Mouse (Mus musculus) hindbrain, embryonic 15.5 days (tissue): Measurements from ENCODE around the gene Adm. TPM values are rescaled to one million over a fixed set of nuclear protein-coding genes. Genes with fewer than 3 reads are reported as not detected.
A peak's percentile ranks its signal among the peaks of the same experiment; 100 is the strongest.

Source experiments
- ATAC-seq: fragments of 200-750 bp; cut with Nextera tagmentation; 2 replicates; pipeline ENCODE4 v1.8.0; 2017; ENCODE audit warnings: low read depth, moderate number of reproducible peaks, moderate TSS enrichment; ENCODE audit not compliant: low FRiP score
- H3K27ac ChIP-seq: fragments of 300-500 bp; sonication (generic); replicated peaks from 2 replicates; pipeline ENCODE4 v1.5.1; 2015; ENCODE audit warnings: mild to moderate bottlenecking, inconsistent platforms
- H3K27me3 ChIP-seq: fragments of 300-500 bp; sonication (generic); 2 replicates; pipeline ENCODE4 v1.6.1; 2015; ENCODE audit warnings: control low read depth, inconsistent platforms
- H3K36me3 ChIP-seq: fragments of 300-500 bp; sonication (generic); 2 replicates; pipeline ENCODE4 v1.6.1; 2015; ENCODE audit warnings: control low read depth, inconsistent platforms
- H3K4me1 ChIP-seq: fragments of 300-500 bp; sonication (generic); replicated peaks from 2 replicates; pipeline ENCODE4 v1.6.1; 2015; ENCODE audit warnings: control low read depth, inconsistent platforms
- H3K4me2 ChIP-seq: fragments of 300-500 bp; sonication (generic); 2 replicates; pipeline ENCODE4 v1.6.1; 2015; ENCODE audit warnings: moderate library complexity, mild to moderate bottlenecking, inconsistent platforms
- H3K4me3 ChIP-seq: fragments of 300-500 bp; sonication (generic); 2 replicates; pipeline ENCODE4 v1.5.1; 2015; ENCODE audit warnings: mild to moderate bottlenecking, inconsistent platforms
- H3K9ac ChIP-seq: fragments of 300-500 bp; sonication (generic); 2 replicates; pipeline ENCODE4 v1.6.1; 2015; ENCODE audit warnings: inconsistent platforms
- H3K9me3 ChIP-seq: fragments of 300-500 bp; sonication (generic); 2 replicates; pipeline ENCODE4 v1.6.1; 2016; ENCODE audit warnings: control low read depth, inconsistent platforms
- WGBS: fragments of 180-500 bp; shearing (Covaris S2); methylation state at CpG from one replicate; pipeline ENCODE4 v1.1.7; 2015; 5-methylcytosine and 5-hydroxymethylcytosine counted together
- polyA plus RNA-seq: library from polyadenylated mRNA; unstranded; fragments of >200 nt; fragmentation: Nextera tagmentation; extraction: Ambion mirVana; gene quantifications from 2 replicates; pipeline ENCODE4 v1.2.1, GENCODE M21; 2015

Adm gene
- polyA plus RNA-seq, 1 experiment from 2014 or later, result 4.0 TPM

DNA sequence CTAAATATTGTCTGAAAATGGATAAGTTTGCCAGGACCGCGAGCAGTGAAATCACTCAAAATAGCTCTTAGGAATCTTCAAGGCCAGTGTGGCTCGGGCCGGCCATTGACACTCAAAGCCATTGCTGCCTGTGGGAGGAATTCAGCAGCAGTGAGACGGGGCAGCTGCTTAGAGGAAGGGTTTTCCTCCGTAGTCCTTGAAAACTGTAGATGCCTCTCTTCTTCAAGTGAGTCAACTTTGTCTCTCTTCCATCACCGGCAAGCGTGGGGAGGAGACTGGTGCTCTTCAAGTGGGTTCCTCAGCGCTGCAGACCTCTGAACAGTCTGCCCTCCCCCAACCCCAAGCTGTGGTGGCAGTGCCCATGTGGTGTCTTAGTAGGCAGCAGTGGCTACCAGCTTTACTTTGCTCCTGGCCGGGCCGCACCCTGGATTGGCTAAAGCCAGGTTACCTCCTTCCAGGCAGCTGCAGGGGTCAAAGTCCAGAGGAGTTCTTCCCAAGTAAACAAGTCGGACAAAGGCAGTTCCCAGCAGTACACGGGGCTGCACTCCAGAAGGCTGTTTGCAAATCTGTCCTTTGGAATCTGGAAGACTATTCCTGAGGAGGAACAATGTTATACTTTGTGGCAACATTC lies 21.1 kb downstream of the Adm start:
- WGBS, result 85% methylated on average over 13 of the region's 13 CpGs
- no peaks in the 10 kb centered on the region for H3K4me1 ChIP-seq
- no peak for ATAC-seq

GRCm38 (mm10) chr7:110649133-110649987 lies 21.9 kb downstream of the Adm start:
- Histone ChIP-seq H3K4me2 (no peak overlapping the region), H3K9me3 (no peaks in the 10 kb centered on the region), H3K9ac (no peak overlapping the region), H3K27ac (no peak overlapping the region), H3K4me3 (no peak overlapping the region), H3K27me3 (no peaks in the 10 kb centered on the region), H3K36me3 (no peaks in the 10 kb centered on the region), H3K4me1 (no peaks in the 10 kb centered on the region)
- WGBS, result 87% methylated on average over 6 of the region's 6 CpGs
- no peak for ATAC-seq

More for the DNA sequence above, 21.1 kb downstream of the Adm start:
- Histone ChIP-seq H3K27me3 (no peaks in the 10 kb centered on the region), H3K9me3 (no peaks in the 10 kb centered on the region), H3K9ac (no peak overlapping the region), H3K36me3 (no peaks in the 10 kb centered on the region), H3K4me2 (no peak overlapping the region), H3K4me3 (no peak overlapping the region), H3K27ac (no peak overlapping the region)

- no peak for ATAC-seq
- WGBS, result 81% methylated on average over 4 of the region's 4 CpGs
- no peaks in the 10 kb centered on the region for H3K27me3 ChIP-seq
These were observed 23.0 kb downstream of the Adm start for GRCm38 (mm10) chr7:110650491-110650890.

DNA sequence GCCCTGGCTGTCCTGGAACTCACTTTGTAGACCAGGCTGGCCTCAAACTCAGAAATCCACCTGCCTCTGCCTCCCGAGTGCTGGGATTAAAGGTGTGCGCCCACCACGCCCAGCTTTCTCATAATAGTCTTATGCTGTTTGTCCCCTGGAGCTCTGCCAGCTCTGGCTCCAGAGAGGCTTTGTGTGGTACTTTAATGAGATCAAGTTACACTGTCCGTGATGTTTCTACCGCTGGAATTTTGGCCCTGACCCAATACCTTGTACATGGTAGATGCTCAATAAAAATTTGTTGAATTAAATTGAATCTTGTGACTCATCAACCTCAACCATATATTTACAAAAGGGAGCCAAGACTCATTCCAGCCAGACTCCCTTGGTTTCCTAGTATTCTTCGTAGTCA lies 23.6 kb downstream of the Adm start:
- Histone ChIP-seq H3K4me1 (no peaks in the 10 kb centered on the region), H3K27ac (no peak overlapping the region), H3K27me3 (no peaks in the 10 kb centered on the region), H3K9ac (no peak overlapping the region), H3K4me3 (no peak overlapping the region), H3K4me2 (no peak overlapping the region), H3K36me3 (no peaks in the 10 kb centered on the region), H3K9me3 (no peaks in the 10 kb centered on the region)
- WGBS, result 82% methylated on average over 6 of the region's 6 CpGs
- no peak for ATAC-seq

More at GRCm38 (mm10) chr7:110650491-110650890, 23.0 kb downstream of the Adm start:
- no peak overlapping the region for H3K9ac ChIP-seq
- H3K4me3 ChIP-seq, result no peak overlapping the region
- H3K4me2 ChIP-seq, result no peak overlapping the region
- H3K9me3 ChIP-seq, result no peaks in the 10 kb centered on the region
- no peak overlapping the region for H3K27ac ChIP-seq
- H3K36me3 ChIP-seq, result no peaks in the 10 kb centered on the region
- no peaks in the 10 kb centered on the region for H3K4me1 ChIP-seq

GRCm38 (mm10) chr7:110655230-110655629 lies 27.8 kb downstream of the Adm start:
- H3K9ac ChIP-seq, result no peak overlapping the region
- no peak overlapping the region for H3K27ac ChIP-seq
- ATAC-seq, result no peak
- no peak overlapping the region for H3K4me2 ChIP-seq
- H3K4me3 ChIP-seq, result no peak overlapping the region
- no peaks in the 10 kb centered on the region for H3K9me3 ChIP-seq
- no peaks in the 10 kb centered on the region for H3K27me3 ChIP-seq
- H3K36me3 ChIP-seq, result no peaks in the 10 kb centered on the region
- H3K4me1 ChIP-seq, result no peaks in the 10 kb centered on the region
- 85% methylated on average over 3 of the region's 3 CpGs for WGBS

DNA sequence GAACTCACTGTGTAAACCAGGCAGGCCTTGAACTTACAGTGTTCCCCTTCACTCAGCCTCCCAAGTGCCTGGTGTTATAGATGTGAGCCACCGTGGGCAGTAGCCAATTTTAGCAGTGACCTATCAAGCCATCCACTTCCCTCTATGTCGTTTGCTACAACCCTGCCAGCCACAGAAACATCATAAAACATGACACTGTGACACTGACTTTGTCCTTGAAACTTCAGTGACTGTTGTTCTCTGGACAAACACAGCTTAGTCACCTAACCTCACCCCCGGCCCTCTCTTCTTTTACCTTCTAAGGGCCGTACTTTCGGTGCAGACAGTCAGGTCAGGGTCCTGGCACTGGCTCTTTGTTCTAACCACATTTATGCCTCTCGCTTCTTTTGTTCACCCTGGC lies 28.5 kb downstream of the Adm start:
- H3K27me3 ChIP-seq, result no peaks in the 10 kb centered on the region
- ATAC-seq, result no peak

GRCm38 (mm10) chr7:110658378-110658928 lies 31.0 kb downstream of the Adm start:
- Histone ChIP-seq H3K27me3 (no peaks in the 10 kb centered on the region), H3K4me1 (no peaks in the 10 kb centered on the region), H3K36me3 (no peaks in the 10 kb centered on the region), H3K27ac (no peak overlapping the region), H3K4me2 (no peak overlapping the region), H3K9me3 (no peaks in the 10 kb centered on the region), H3K9ac (no peak overlapping the region), H3K4me3 (no peak overlapping the region)
- WGBS, result 67% methylated on average over 3 of the region's 3 CpGs
- no peak for ATAC-seq

More for the DNA sequence above, 28.5 kb downstream of the Adm start:
- Histone ChIP-seq H3K27ac (no peak overlapping the region), H3K4me1 (no peaks in the 10 kb centered on the region), H3K9ac (no peak overlapping the region), H3K36me3 (no peaks in the 10 kb centered on the region), H3K4me2 (no peak overlapping the region), H3K4me3 (no peak overlapping the region), H3K9me3 (no peaks in the 10 kb centered on the region)
- WGBS, result 64% methylated on average over 6 of the region's 6 CpGs

- 47% methylated on average over 5 of the region's 5 CpGs for WGBS
- ATAC-seq, result no peak
- no peak overlapping the region for H3K4me2 ChIP-seq
- no peaks in the 10 kb centered on the region for H3K9me3 ChIP-seq
- H3K4me3 ChIP-seq, result no peak overlapping the region
- H3K36me3 ChIP-seq, result no peaks in the 10 kb centered on the region
- H3K9ac ChIP-seq, result no peak overlapping the region
- H3K27ac ChIP-seq, result no peak overlapping the region
- H3K27me3 ChIP-seq, result no peaks in the 10 kb centered on the region
- H3K4me1 ChIP-seq, result peaks cover 4% of the 10 kb centered on the region; the same call in 1 of the 2 replicates
These were observed 39.1 kb downstream of the Adm start for GRCm38 (mm10) chr7:110666537-110666936.

GRCm38 (mm10) chr7:110668247-110668646 lies 40.8 kb downstream of the Adm start:
- Histone ChIP-seq H3K9ac (no peak overlapping the region), H3K9me3 (no peaks in the 10 kb centered on the region), H3K4me3 (no peak overlapping the region), H3K4me2 (no peak overlapping the region), H3K27ac (peak overlapping the region; percentile 61; the same call in 1 of the 2 replicates), H3K36me3 (no peaks in the 10 kb centered on the region), H3K27me3 (no peaks in the 10 kb centered on the region), H3K4me1 (peaks cover 4% of the 10 kb centered on the region; the same call in 1 of the 2 replicates)
- WGBS, result 54% methylated on average over 6 of the region's 6 CpGs
- no peak for ATAC-seq

DNA sequence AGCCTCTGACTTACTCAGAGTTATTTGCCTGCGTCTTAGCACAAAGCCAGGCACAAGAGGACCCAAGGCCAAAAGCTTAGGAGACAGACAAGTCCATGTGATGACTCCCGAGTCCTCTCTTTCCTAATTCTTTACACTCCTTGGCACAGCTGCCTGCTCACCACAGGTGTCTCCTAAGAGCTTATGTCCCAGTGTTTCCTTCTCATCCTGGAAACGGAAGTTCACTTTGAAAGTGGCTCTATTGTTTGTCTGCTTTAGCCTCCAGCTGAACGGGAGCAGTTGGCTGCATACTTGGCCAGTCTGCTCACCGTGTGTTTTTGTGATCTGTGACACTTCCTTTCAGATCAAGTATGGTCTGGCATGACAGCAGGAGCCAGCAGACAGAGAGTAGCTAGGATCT lies 41.3 kb downstream of the Adm start:
- 35% methylated on average over 5 of the region's 5 CpGs for WGBS
- Histone ChIP-seq H3K27me3 (no peaks in the 10 kb centered on the region), H3K27ac (peak overlapping the region; percentile 61; the same call in 1 of the 2 replicates), H3K9ac (no peak overlapping the region), H3K9me3 (no peaks in the 10 kb centered on the region), H3K36me3 (no peaks in the 10 kb centered on the region), H3K4me3 (no peak overlapping the region), H3K4me2 (no peak overlapping the region), H3K4me1 (peaks cover 4% of the 10 kb centered on the region; the same call in 1 of the 2 replicates)
- no peak for ATAC-seq

- no peak for ATAC-seq
- no peaks in the 10 kb centered on the region for H3K9me3 ChIP-seq
- H3K4me3 ChIP-seq, result no peak overlapping the region
- no peaks in the 10 kb centered on the region for H3K27me3 ChIP-seq
- peaks cover 4% of the 10 kb centered on the region; the same call in 1 of the 2 replicates for H3K4me1 ChIP-seq
- H3K36me3 ChIP-seq, result no peaks in the 10 kb centered on the region
- no peak overlapping the region for H3K9ac ChIP-seq
- H3K4me2 ChIP-seq, result no peak overlapping the region
- H3K27ac ChIP-seq, result no peak overlapping the region
- WGBS, result 50% methylated on average over 6 of the region's 6 CpGs
These were observed 43.7 kb downstream of the Adm start for GRCm38 (mm10) chr7:110671121-110671680.
